Mouse (Mus musculus) right cerebral cortex, postnatal 36 days (tissue): ENCODE measurements at regions not wholly inside any gene's neighbourhood (a gene's known extent, or its start where the extent isn't known, plus 50 kb on each side); places are given as distances from the start of the nearest gene placed in this dataset.

Source experiments
- DNase-seq, 2 experiments: peaks; one replicate each; pipeline ENCODE4 v3.0.0; 2022; ENCODE audit warnings: low spot score in 2 of 2, mixed read lengths in 1 of 2

- DNase-seq = no peak
Observed at GRCm38 (mm10) chr14:99713069-99713830, 414.8 kb downstream of the Klf5 start.

GRCm38 (mm10) chr14:99733474-99734199, 435.1 kb downstream of the Klf5 start:
- no peak for DNase-seq

GRCm38 (mm10) chr14:99734200-99734567, 435.7 kb downstream of the Klf5 start:
- DNase-seq = no peak

DNA sequence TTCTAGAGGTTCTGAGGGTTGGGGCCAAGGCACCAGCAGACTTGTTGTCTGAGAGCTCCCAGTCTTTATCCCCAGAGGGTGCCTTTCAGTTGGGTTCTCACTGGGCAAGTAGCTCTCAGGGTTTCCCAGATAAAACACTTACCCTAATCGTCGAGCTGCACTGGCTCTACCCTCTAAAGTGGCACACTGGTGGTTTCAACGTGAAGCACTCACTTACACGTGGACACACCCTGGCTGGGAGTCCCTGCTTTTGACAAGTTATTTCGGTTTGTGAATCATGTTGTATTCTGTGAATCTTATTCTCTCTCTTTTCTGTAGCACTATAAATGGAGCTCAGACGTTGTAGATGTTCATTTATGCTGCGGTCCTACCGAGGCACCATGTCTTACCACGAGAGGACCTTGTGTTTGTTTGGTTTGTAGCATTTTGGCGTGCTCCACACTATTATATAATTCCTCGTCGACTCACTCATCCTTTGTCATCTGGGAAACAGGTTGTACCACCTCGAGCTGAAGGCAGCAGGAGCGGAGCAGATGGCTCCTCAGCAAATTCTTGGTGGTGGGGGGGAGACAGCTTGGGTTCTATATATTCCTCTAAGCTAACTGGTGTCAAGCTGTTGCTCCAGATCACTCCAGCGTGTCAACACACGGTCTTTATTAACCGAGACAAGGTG, 445.3 kb downstream of the Klf5 start:
- DNase-seq = peak; percentile 18 to 31

GRCm38 (mm10) chr14:99745209-99745608, 446.7 kb downstream of the Klf5 start:
- DNase-seq = no peak

- DNase-seq = peak; percentile 26 to 31
Observed at GRCm38 (mm10) chr14:99748166-99748565, 449.7 kb downstream of the Klf5 start.

GRCm38 (mm10) chr14:99749308-99750305, 451.1 kb downstream of the Klf5 start:
- no peak for DNase-seq

GRCm38 (mm10) chr14:99758045-99758444, 459.6 kb downstream of the Klf5 start:
- no peak for DNase-seq

DNA sequence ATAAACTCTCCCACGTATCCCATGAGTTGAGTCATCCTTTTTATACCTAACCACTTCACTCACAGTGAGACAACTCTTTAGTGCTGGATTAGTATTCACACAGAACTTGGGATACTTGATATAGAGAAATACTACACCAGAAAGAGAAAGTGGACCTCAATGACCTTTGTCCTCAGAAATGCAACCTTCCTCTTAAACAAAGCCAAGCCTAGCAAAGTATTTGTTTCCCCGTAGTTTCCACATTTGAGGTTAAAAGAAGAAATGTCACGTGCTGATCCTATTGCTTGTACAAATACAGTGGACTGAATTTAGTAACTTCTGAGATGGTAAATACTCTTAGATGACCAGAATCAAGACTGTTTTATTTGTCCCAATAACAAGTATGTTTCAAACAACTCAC, 464.8 kb downstream of the Klf5 start:
- DNase-seq = no peak

GRCm38 (mm10) chr14:99771009-99771408, 472.5 kb downstream of the Klf5 start:
- no peak for DNase-seq

DNA sequence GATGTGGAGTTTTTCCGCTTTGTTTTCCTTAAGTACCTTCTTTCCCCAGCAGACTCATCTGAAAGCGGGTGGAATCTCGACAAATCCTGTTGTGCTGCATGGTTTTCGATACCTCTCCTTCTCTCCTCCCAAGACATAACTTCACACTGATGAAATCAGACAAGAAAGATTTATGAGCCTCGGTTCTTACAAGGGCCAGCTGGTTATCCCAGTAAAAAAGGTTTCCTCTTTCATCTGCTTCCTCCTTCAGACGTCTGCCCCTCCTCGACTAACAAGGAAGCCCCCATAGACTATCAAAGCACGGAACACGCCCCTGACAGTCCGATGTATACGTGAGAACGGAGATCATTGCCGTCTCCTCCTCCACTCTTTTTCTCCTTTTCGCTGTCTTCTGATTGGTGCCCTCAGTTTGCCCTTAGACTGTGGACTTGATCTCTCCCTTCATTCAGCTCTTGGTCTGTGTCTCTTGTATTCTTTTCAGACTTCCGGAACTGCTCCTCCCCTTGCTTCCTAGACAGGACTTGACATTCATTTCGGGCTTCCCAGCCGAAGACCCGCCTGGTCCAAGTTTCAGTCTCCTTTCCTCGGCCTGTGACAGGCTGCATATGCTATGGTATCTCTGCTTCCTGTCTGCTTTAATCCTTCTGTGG, 474.4 kb downstream of the Klf5 start:
- DNase-seq = no peak

- DNase-seq = no peak
Observed at GRCm38 (mm10) chr14:99778477-99778876, 480.0 kb downstream of the Klf5 start.

DNA sequence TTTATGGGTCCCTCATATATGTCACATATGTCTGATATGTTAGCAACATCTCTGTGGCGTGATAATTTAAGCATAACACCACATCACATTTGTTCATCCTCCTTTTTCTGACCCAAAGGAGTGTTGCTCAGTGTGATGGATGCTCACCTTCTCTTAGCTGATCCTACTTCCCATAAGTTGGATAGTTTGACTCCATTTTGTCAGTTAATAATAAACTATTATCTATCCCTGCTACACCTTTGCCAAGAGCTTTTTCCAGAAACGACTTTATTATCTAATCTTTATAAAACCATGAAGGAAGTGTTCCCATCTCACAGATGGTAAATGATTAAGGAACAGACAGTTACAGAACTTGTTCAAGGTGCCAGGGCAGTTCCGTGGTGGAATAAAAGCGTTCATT, 480.5 kb downstream of the Klf5 start:
- DNase-seq = no peak

DNA sequence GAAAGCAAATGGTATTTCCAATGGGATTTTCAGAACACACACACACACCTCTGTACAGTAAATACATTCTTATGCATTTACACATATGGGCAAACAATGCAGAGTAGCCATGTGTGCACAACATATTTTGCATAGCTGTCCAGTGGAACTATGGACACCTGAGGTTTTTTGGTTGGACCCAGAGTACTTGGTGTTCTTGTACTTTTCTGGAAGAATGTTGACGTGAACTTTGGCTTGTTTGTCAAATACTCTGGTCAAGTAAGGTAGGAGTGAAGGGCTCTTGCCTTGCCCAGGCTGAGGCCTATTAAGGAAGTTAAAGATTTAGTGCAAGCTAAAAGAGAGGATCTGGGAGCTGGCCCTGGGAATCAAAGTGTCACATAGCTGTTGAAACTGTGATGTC, 485.2 kb downstream of the Klf5 start:
- no peak for DNase-seq

DNA sequence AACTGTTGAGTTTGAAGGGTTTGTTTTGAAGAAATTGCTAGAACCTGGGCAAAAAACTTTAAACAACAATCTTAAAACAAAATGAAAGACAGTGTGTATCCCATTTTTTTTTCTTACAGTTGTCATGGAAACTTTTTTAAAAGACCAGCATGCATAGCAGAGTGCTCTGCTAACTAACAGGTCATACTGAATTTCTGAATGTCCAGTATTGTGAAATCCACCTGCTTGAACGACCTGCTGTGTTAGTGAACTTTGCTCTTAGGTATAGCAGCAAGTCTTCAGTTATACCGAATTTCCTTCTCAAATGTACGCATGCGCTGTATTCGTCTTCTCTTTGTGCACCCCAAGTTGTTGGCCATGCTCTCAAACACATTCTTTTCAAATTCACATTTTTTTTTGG, 486.6 kb downstream of the Klf5 start:
- DNase-seq = no peak

DNA sequence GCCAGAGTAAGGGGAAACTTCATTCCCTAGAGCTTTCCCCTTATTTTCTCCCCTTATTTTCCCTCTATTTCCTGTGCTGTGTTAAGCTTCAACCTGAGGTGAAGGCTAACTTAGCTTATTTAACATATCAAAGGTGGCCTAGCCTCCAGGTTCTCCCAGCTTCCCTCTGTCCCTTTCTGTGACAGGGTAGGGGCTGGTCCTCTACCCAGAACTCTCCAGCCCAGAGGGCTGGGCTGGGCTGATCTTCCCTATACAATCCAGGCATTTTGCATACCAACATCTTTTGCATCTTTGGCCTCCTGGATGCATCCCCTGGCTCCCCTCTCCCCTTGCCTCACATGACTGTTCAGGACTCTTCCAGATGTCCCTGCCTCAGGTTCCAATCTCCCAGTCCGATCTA, 487.9 kb downstream of the Klf5 start:
- no peak for DNase-seq

DNA sequence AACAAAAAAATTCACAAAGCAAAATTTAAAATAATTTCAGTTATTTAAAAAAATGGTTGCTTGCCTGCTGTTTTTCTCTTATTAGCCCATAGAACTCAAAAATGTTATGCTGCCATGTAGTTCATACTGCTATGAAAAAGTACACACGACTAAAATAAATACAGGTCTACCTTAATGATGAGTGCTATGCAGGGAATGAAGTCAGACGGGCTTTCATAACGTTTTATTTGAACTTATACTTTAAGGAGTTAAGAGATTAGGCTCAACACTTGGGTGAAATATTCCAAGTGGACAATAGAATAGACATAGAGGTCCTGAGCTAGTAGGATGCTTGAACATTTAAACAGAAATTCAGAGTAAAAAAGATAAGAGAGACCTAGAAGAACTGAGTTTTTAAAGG, 489.7 kb downstream of the Klf5 start:
- no peak for DNase-seq

DNA sequence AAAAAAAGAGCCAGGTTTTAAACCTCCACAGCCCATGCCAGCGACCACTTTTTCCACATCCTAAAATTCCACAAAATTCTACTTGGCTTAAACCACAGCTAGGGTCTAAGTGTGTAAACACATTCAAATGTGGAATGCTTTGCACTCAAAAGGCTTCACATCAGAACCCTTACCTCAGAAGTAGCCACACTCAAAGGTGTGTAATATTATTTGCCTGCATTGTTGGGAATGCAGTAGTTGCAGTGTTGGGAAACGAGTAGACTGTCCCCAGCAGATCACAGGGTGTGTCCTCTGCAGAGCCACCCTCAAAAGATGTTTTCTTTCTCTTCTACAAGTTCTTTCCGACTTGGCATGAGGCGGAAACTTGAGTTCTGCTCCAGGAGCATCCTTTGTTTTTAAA, 488.2 kb downstream of the Klf12 start:
- no peak for DNase-seq

- no peak for DNase-seq
Observed at GRCm38 (mm10) chr14:99806052-99806451, 478.4 kb downstream of the Klf12 start.

DNA sequence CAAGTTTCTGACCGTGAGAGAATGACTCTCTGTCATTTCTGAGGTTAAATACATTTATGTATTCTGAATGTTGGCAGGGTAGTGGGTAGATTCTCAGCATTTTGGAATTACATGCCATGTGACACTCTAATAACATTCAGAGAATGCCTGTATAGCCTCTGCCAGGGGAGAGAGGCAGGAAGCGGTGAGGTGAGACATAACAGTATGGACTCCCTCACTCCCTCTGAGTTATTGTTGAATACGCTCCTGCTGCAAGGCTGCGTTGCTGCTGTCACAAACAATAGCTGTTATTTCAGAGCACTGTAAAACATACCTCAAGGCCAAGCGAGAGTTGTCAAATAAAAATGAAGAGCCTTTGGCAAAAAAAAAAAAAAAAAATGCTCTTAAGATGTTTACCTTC, 477.9 kb downstream of the Klf12 start:
- DNase-seq = no peak
